Mouse (Mus musculus) neutrophil, adult 5-6 weeks (primary cell): ENCODE data around the gene Nrxn2. TPM values are rescaled to one million over a fixed set of nuclear protein-coding genes. Genes with fewer than 3 reads are reported as not detected.

Experiments
- ATAC-seq: fragments of 151-379, 151-347 bp; 2 replicates; pipeline ENCODE4 v1.8.0; 2017; ENCODE audit warnings: mild to moderate bottlenecking, moderate TSS enrichment; ENCODE audit not compliant: insufficient number of reproducible peaks, poor library complexity, low FRiP score, severe bottlenecking; ENCODE audit errors: extremely low read depth
- total RNA-seq: library from RNA; stranded (forward); fragments of 200-1000 nt; gene quantifications from 2 replicates; pipeline ENCODE4 v1.2.3, GENCODE M21; 2017

The Nrxn2 gene
- total RNA-seq, 1 experiment from 2014 or later: 0.70 TPM

DNA sequence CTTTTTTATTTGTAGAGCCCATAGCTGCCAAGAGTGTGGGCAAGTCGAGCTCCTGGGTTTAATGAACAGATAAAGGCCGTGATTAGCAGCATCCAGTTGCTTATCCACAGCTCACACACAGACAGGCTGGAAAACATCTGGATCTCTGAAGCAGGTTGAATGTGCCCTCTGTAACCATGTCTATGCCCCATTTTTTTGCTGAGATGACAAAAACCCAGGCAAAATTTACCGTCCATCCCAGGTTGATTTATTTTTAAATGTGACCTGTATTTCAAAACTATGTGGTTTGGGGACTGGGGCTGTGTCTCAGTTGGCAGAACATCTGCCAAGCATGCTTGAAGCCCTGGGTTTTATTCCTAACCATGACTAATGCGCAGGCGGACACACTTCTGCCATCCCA lies 9.4 kb upstream of the Nrxn2 start:
- ATAC-seq: no peak

DNA sequence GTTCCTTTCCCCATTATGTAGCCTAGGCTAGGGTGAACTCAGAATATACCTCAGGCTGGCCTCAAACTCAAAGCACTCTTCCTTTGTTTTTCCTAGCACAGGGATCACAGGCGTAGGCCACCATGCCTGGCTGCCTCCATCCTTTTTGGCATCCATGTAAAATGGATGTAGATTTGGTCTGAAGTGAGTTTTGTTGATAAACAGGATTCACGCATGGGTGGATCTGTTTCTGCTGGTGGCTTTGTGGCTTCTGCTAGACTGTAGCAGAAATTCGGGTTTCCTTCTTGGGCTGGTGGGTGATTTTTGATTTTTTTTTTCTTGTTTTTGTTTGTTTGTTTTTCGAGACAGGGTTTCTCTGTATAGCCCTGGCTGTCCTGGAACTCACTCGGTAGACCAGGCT lies 8.6 kb upstream of the Nrxn2 start:
- peak; percentile 18; the same call in 1 of the 2 replicates for ATAC-seq

DNA sequence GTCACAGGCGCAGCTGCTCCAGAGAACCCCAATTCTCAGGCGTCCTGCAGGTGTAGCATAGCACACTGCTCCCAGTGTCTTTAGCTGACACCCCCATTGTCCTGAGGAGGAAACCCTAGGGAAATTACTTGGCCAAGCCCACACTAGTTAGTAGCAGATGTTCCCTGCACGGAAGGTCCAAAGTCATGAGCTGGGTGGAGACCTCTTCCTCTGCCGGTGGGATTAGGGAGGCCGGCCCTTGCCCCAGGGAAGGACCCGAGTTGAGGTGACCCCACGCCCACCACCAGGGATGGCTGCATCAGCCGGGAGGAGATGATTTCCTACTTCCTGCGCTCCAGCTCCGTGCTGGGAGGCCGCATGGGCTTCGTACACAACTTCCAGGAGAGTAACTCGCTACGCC lies 5.7 kb upstream of the Nrxn2 start:
- no peak for ATAC-seq

GRCm38 (mm10) chr19:6415454-6415853 lies 3.1 kb upstream of the Nrxn2 start:
- ATAC-seq: no peak

DNA sequence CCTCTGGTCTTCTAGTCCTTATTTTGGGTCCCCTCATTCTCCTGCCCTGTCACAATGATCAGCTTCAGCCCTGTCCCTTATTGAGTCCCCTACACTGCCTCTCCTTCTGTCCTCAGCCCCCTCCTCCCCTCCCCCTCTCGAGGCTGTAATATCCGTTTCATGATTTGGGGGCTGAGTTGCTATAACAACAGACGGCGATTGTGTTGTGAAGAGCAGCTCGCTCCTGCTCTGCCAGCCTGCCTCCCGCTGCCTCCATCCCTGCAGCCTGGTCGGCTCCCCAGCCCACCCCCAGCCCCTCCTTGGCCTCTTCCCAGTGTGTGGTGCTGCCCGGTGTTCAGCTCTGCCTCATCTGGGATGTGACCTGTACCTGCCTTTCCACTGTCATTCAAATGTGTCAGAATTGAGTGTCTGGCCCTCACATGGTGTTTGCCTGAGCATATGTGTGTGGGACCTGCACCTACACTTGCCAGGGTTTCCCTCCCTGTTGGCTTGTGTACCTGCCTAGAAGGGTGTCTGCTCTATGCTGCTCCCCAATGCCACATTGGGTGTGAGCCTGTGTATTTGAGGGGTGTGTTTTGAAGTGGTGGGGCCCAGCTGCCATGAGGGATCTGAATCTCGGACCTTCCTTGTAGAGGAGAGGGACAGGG lies 2.3 kb upstream of the Nrxn2 start:
- ATAC-seq: no peak

GRCm38 (mm10) chr19:6416894-6417761 lies 1.4 kb upstream of the Nrxn2 start:
- ATAC-seq: no peak

- no peak for ATAC-seq
Measured at GRCm38 (mm10) chr19:6418984-6419692, 607 bp downstream of the Nrxn2 start.

DNA sequence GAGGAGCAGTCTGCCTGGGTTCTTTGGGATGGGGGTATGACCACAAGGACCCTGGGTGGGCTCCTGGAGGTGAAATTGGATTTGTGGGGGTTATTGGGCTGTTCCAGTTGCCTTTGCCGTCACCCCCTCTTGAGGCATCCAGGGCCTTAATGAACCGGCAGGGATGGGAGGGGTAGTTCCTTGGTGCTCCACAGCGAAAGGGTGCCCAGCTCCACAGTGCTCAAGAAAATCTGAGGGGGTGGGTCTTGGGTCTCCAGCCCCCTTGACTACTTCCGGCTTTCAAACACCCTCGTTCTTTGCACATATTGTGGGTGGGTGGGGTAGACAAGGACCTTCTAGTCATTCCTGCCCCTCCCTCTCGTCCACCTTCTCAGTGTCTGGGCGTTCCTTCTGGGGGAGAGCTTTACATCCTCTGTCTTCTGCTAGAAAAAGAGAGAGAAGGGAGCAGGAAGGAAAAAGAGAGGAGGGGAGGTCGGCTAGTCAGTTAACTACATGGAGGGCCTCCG lies 1.3 kb downstream of the Nrxn2 start:
- ATAC-seq: no peak

GRCm38 (mm10) chr19:6420481-6421210 lies 2.1 kb downstream of the Nrxn2 start:
- no peak for ATAC-seq

GRCm38 (mm10) chr19:6421211-6421590 lies 2.7 kb downstream of the Nrxn2 start:
- no peak for ATAC-seq

DNA sequence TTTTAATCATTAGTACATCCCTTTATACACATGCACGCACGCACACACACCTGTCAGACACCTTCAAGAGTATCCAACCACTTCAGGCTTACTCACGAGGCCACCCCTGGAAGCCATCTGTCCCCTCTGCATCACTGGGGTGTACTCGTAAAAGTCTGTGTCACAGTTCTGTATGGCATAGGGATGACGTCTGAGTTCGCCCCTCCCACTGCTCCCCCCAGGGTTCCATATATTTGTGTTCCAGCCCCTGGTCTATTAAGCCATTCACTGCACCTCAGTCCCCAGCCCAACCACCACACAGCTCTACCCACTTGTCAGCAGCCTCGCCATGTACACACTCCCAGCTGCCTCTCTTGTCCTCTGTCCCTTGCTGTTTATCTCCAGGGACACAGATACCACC lies 3.5 kb downstream of the Nrxn2 start:
- no peak for ATAC-seq

DNA sequence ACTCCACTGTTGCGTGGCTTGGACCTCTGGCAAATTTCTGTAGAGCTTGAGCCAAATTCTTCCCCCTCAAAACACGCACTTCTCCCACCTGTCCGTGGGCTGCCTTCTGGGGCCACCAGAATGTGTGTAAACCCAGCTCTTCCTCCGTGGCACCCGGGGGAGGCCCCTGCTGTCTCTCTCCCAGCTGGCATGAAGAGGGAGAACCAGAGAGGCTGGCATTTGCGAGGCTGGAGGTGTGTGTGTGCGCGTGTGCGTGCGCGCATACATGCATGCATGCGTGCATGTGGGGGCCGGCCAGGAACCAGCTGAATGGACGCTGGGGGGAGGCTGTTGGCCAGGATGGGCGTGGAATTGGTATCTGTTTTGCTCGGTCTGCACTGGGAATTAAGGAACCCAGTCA lies 4.7 kb downstream of the Nrxn2 start:
- ATAC-seq: no peak

GRCm38 (mm10) chr19:6424137-6424881 lies 5.8 kb downstream of the Nrxn2 start:
- ATAC-seq: no peak

- ATAC-seq: no peak
Measured at GRCm38 (mm10) chr19:6425595-6425994, 7.1 kb downstream of the Nrxn2 start.

- no peak for ATAC-seq
Measured at GRCm38 (mm10) chr19:6426703-6427500, 8.4 kb downstream of the Nrxn2 start.

DNA sequence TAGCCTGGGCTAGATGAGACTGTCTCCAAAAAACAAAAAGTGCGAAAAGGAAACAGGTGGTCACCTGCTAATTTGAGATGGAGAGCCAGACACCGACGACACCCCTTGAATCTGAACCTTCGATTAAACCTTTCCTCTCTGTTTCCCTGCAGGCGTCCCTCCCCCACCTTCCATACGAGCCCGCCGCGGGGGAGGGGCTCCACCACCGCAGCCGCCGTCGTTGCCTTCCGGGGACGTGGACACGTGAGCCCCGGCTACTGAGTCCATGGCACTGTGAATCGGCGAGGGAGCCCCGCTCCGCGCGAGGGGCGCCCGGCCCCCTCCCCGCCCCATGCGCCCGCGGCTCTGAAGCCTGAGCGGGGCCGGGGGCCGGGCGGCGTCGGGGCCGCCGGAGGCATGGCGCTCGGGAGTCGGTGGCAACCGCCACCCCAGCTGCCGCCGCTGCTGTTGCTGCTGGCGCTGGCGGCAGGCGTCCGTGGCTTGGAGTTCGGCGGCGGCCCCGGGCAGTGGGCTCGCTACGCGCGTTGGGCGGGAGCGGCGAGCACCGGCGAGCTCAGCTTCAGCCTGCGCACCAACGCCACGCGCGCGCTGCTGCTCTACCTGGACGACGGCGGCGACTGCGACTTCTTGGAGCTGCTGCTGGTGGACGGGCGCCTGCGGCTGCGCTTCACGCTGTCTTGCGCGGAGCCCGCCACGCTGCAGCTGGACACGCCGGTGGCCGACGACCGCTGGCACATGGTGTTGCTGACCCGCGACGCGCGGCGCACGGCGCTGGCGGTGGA lies 9.3 kb downstream of the Nrxn2 start:
- ATAC-seq: no peak
